28 mouse cellular contexts compared by ENCODE assay signal in genomic region chr3:94387391-94387790, GRCm38 (mm10). TPM values are rescaled to one million over a fixed set of nuclear protein-coding genes. Genes with fewer than 3 reads are reported as not detected.
"Had no signal": no experiment of that assay in that cellular context is flagged by ENCODE, and none has a peak within 500 bp of the region (broad histone marks: within the 10 kb centered on the region; RNA-seq: fewer than 3 reads in every experiment).

No protein-coding gene starts in this region.

- DNase-seq: forebrain, postnatal 0 days; gastrocnemius, postnatal 14 days; gastrocnemius, postnatal 36 days; heart, adult 11 months; heart, adult 2 months; heart, postnatal 10 days; kidney, adult 18-20 months; kidney, adult 8-10 months; kidney, postnatal 10 days; kidney, postnatal 25 days; kidney, postnatal 4 days; layer of hippocampus, postnatal 36 days; left cerebral cortex, postnatal 4 days had no signal

- H3K4me3 ChIP-seq: heart, adult 2 months; heart, embryonic 13.5 days; heart, embryonic 15.5 days; hindbrain, embryonic 13.5 days; hindbrain, embryonic 15.5 days; layer of hippocampus, adult 2 months; limb, embryonic 13.5 days; limb, embryonic 15.5 days had no signal

- ATAC-seq: forebrain, postnatal 0 days; hindbrain, postnatal 0 days; intestine, embryonic 16.5 days had no signal

- H3K27me3 ChIP-seq: heart, embryonic 15.5 days; hindbrain, embryonic 13.5 days; hindbrain, embryonic 15.5 days; limb, embryonic 15.5 days had no signal

- H3K4me2 ChIP-seq: heart, embryonic 11.5 days; heart, embryonic 13.5 days; heart, embryonic 15.5 days; hindbrain, embryonic 13.5 days; hindbrain, embryonic 15.5 days; limb, embryonic 13.5 days; limb, embryonic 15.5 days had no signal

- H3K27ac ChIP-seq: heart, adult 2 months; heart, embryonic 13.5 days; heart, embryonic 15.5 days; hindbrain, embryonic 13.5 days; hindbrain, embryonic 15.5 days; hindbrain, postnatal 0 days; layer of hippocampus, adult 2 months; limb, embryonic 13.5 days; limb, embryonic 15.5 days had no signal

- H3K9me3 ChIP-seq: heart, embryonic 13.5 days; heart, embryonic 15.5 days; hindbrain, embryonic 13.5 days; hindbrain, embryonic 15.5 days; limb, embryonic 13.5 days; limb, embryonic 15.5 days had no signal

- H3K4me1 ChIP-seq: heart, embryonic 13.5 days; heart, embryonic 15.5 days; hindbrain, embryonic 13.5 days; hindbrain, embryonic 15.5 days; limb, embryonic 13.5 days; limb, embryonic 15.5 days had no signal

- H3K9ac ChIP-seq: forebrain, postnatal 0 days; heart, embryonic 13.5 days; heart, embryonic 15.5 days; hindbrain, embryonic 13.5 days; hindbrain, embryonic 15.5 days; limb, embryonic 13.5 days; limb, embryonic 15.5 days had no signal

- H3K36me3 ChIP-seq: heart, embryonic 13.5 days; heart, embryonic 15.5 days; hindbrain, embryonic 13.5 days; hindbrain, embryonic 15.5 days; limb, embryonic 13.5 days; limb, embryonic 15.5 days had no signal

RNA-seq across cellular contexts. Expression of gene Lingo4, which starts 10.9 kb away (rescaled TPM):
- polyA plus RNA-seq: heart, embryonic 11.5 days; limb, embryonic 11.5 days had no signal

RNA-seq across cellular contexts. Expression of gene Them5, which starts 45.5 kb away (rescaled TPM):
- polyA plus RNA-seq: forebrain, postnatal 0 days; heart, adult 2 months; heart, embryonic 13.5 days; hindbrain, embryonic 11.5 days; intestine, embryonic 14.5 days; kidney, embryonic 14.5 days; kidney, embryonic 16.5 days; limb, embryonic 11.5 days had no signal
